Mouse (Mus musculus) layer of hippocampus, adult 11-12 months (tissue): ENCODE results near the gene Rps21.

Experiments used
- DNase-seq: peaks from one replicate; pipeline ENCODE4 v3.0.0; 2022; ENCODE audit warnings: low spot score

Gene Rps21

GRCm38 (mm10) chr2:180229129-180229528, 28.0 kb upstream of the Rps21 start:
- DNase-seq = no peak

GRCm38 (mm10) chr2:180230482-180230881, 26.7 kb upstream of the Rps21 start:
- no peak for DNase-seq

- no peak for DNase-seq
Observed at GRCm38 (mm10) chr2:180233101-180233904, 23.9 kb upstream of the Rps21 start.

GRCm38 (mm10) chr2:180234353-180234752, 22.8 kb upstream of the Rps21 start:
- DNase-seq = no peak

GRCm38 (mm10) chr2:180234980-180235379, 22.2 kb upstream of the Rps21 start:
- no peak for DNase-seq

- DNase-seq = no peak
Observed at GRCm38 (mm10) chr2:180235788-180236187, 21.4 kb upstream of the Rps21 start.

GRCm38 (mm10) chr2:180236500-180236899, 20.7 kb upstream of the Rps21 start:
- DNase-seq = no peak

GRCm38 (mm10) chr2:180236930-180237329, 20.2 kb upstream of the Rps21 start:
- DNase-seq = no peak

- DNase-seq = no peak
Observed at GRCm38 (mm10) chr2:180237601-180238345, 19.4 kb upstream of the Rps21 start.

- no peak for DNase-seq
Observed at GRCm38 (mm10) chr2:180238591-180238990, 18.6 kb upstream of the Rps21 start.

GRCm38 (mm10) chr2:180243108-180243507, 14.1 kb upstream of the Rps21 start:
- no peak for DNase-seq

- no peak for DNase-seq
Observed at GRCm38 (mm10) chr2:180247916-180248315, 9.3 kb upstream of the Rps21 start.

- no peak for DNase-seq
Observed at GRCm38 (mm10) chr2:180248947-180249660, 8.1 kb upstream of the Rps21 start.

GRCm38 (mm10) chr2:180250930-180251611, 6.1 kb upstream of the Rps21 start:
- DNase-seq = peak; percentile 70

GRCm38 (mm10) chr2:180251838-180252237, 5.3 kb upstream of the Rps21 start:
- DNase-seq = no peak

- no peak for DNase-seq
Observed at GRCm38 (mm10) chr2:180254436-180255209, 2.6 kb upstream of the Rps21 start.

GRCm38 (mm10) chr2:180255701-180256100, 1.5 kb upstream of the Rps21 start:
- DNase-seq = no peak

GRCm38 (mm10) chr2:180256296-180257000, 729 bp upstream of the Rps21 start:
- no peak for DNase-seq

GRCm38 (mm10) chr2:180257963-180258865, 1.0 kb downstream of the Rps21 start:
- no peak for DNase-seq
